ENCODE assay signal across 8 mouse cellular contexts in genomic region chr1:127239914-127240313, GRCm38 (mm10). TPM values are rescaled to one million over a fixed set of nuclear protein-coding genes. Genes with fewer than 3 reads are reported as not detected.
DNase-seq lines count a peak whose midpoint lies in the region; ATAC-seq and TF ChIP-seq lines count a peak whose summit lies in the region.

No protein-coding gene starts in this region.

- no peaks in the 10 kb centered on the region for H3K27me3 ChIP-seq in Patski
- H3K27me3 ChIP-seq in heart, embryonic 16.5 days (ENCODE audit: control insufficient read depth, insufficient read depth, low read length), result no peaks in the 10 kb centered on the region
- no peaks in the 10 kb centered on the region for H3K27me3 ChIP-seq in liver, postnatal 0 days (ENCODE audit: insufficient read depth, low read length)

- POLR2A ChIA-PET in Patski (lab: Charles Lee), result interaction anchor here (0.6 kb wide), 1 partner anchor 16 kb away, joined by 3 read pairs; no protein-coding TSS in a partner anchor

- H3K9me3 ChIP-seq in heart, embryonic 16.5 days (replicated peaks; ENCODE audit: control insufficient read depth, low read length), result no peaks in the 10 kb centered on the region
- H3K9me3 ChIP-seq in liver, postnatal 0 days (ENCODE audit: low read length), result no peaks in the 10 kb centered on the region

- peak; percentile 40 for DNase-seq in kidney, adult 9 months
- no peak for DNase-seq in kidney, postnatal 10 days
- DNase-seq in Patski (ENCODE audit: low read depth, low spot score), result no peak
- no peak for DNase-seq in liver, postnatal 0 days
- DNase-seq in urinary bladder, postnatal 14 days (ENCODE audit: low spot score), result no peak
- DNase-seq in adrenal gland, postnatal 4 days (ENCODE audit: low spot score in 2 of 2), result no peak
- no peak for DNase-seq in left cerebral cortex, adult 9 months (ENCODE audit: low spot score in 2 of 2)

- TF ChIP-seq EP300 in liver, postnatal 0 days (IDR thresholded peaks at IDR 0.05; ENCODE audit: low read depth), result no peak

- peak overlapping the region; percentile 33; the same call in 1 of the 2 replicates for H3K27ac ChIP-seq in heart, embryonic 16.5 days (ENCODE audit: low read length)
- peak overlapping the region; percentile 48; the same call in 1 of the 2 replicates for H3K27ac ChIP-seq in liver, postnatal 0 days (ENCODE audit: low read depth)

- H3K36me3 ChIP-seq in heart, embryonic 16.5 days (ENCODE audit: control insufficient read depth, insufficient read depth), result no peaks in the 10 kb centered on the region
- no peaks in the 10 kb centered on the region for H3K36me3 ChIP-seq in liver, postnatal 0 days (replicated peaks; ENCODE audit: insufficient read depth, low read length)

- in situ Hi-C loops in Patski (cut with MboI; ENCODE audit: low pct_unique_long_range_greater_than_20kb), result no loop called here

- no peak for TF ChIP-seq CTCF in Patski (IDR thresholded peaks at IDR 0.05)
- TF ChIP-seq CTCF in liver, postnatal 0 days (IDR thresholded peaks at IDR 0.05; ENCODE audit: low read depth), result no peak

- 31% methylated on average over 6 of the region's 6 CpGs for WGBS in heart, embryonic 16.5 days
- WGBS in liver, postnatal 0 days (ENCODE audit: insufficient replicate concordance), result 31% methylated on average over 6 of the region's 6 CpGs

- H3K9ac ChIP-seq in heart, embryonic 16.5 days (ENCODE audit: low read length), result no peak overlapping the region
- H3K9ac ChIP-seq in liver, postnatal 0 days (replicated peaks), result no peak overlapping the region

- CTCF ChIA-PET in Patski (lab: Charles Lee), result interaction anchor here (1.0 to 1.4 kb wide), 3 partner anchors 13 to 17 kb away, joined by 3 to 4 read pairs (median 3); no protein-coding TSS in a partner anchor

- peak; percentile 67 for ATAC-seq in Patski
- peak; percentile 44 for ATAC-seq in heart, embryonic 16.5 days (replicated peaks; ENCODE audit: extremely low read depth, insufficient read depth, low FRiP score)
- peak; percentile 27; the same call in 1 of the 2 replicates for ATAC-seq in liver, postnatal 0 days

- H3K4me1 ChIP-seq in heart, embryonic 16.5 days (ENCODE audit: control insufficient read depth, insufficient read depth, low read length), result peaks cover 32% of the 10 kb centered on the region
- H3K4me1 ChIP-seq in liver, postnatal 0 days (ENCODE audit: insufficient read depth), result peaks cover 19% of the 10 kb centered on the region

- no peak overlapping the region for H3K4me2 ChIP-seq in heart, embryonic 16.5 days (ENCODE audit: low read depth, low read length)
- H3K4me2 ChIP-seq in liver, postnatal 0 days (ENCODE audit: low read depth, low read length), result peak overlapping the region; percentile 26; the same call in 1 of the 2 replicates

- no peak overlapping the region for H3K4me3 ChIP-seq in heart, embryonic 16.5 days (ENCODE audit: low read length)
- no peak overlapping the region for H3K4me3 ChIP-seq in liver, postnatal 0 days (ENCODE audit: low read depth, low read length)

RNA-seq across cellular contexts. Expression of gene Mgat5, which starts 35.1 kb away (rescaled TPM):
- 6.6 TPM for polyA plus RNA-seq in Patski (2021)
- 4.6 and 5.1 TPM in 2 replicates for polyA plus RNA-seq in heart, embryonic 16.5 days (2015; fragmentation: Nextera tagmentation; extraction: Ambion mirVana)
- 0.69 and 0.86 TPM in 2 replicates for polyA plus RNA-seq in liver, postnatal 0 days (2015; fragmentation: Nextera tagmentation; extraction: Ambion mirVana)
- total RNA-seq in adrenal gland, postnatal 4 days (2021), result 10 to 100 TPM; 18.3 to 24.9 TPM
